Mouse (Mus musculus) intestine, embryonic 15.5 days (tissue): ENCODE measurements at regions not wholly inside any gene's neighbourhood (a gene's known extent, or its start where the extent isn't known, plus 50 kb on each side); places are given as distances from the start of the nearest gene placed in this dataset.

Experiments
- ATAC-seq: fragments of 200-750 bp; cut with Nextera tagmentation; 2 replicates; pipeline ENCODE4 v1.8.0; 2017; ENCODE audit warnings: moderate TSS enrichment, moderate library complexity
- H3K27ac ChIP-seq: fragments of 300-500 bp; sonication (generic); 2 replicates; pipeline ENCODE4 v1.5.1; 2015; ENCODE audit warnings: mild to moderate bottlenecking, inconsistent platforms
- H3K27me3 ChIP-seq: fragments of 300-500 bp; sonication (generic); replicated peaks from 2 replicates; pipeline ENCODE4 v1.6.1; 2015; ENCODE audit warnings: inconsistent platforms
- H3K36me3 ChIP-seq: fragments of 300-500 bp; sonication (generic); 2 replicates; pipeline ENCODE4 v1.6.1; 2015; ENCODE audit warnings: inconsistent platforms
- H3K4me1 ChIP-seq: fragments of 300-500 bp; sonication (generic); replicated peaks from 2 replicates; pipeline ENCODE4 v1.6.1; 2015; ENCODE audit warnings: inconsistent platforms
- H3K4me2 ChIP-seq: fragments of 300-500 bp; sonication (generic); replicated peaks from 2 replicates; pipeline ENCODE4 v1.6.1; 2015; ENCODE audit warnings: mild to moderate bottlenecking, inconsistent platforms
- H3K4me3 ChIP-seq: fragments of 300-500 bp; sonication (generic); replicated peaks from 2 replicates; pipeline ENCODE4 v1.5.1; 2015; ENCODE audit warnings: inconsistent platforms
- H3K9ac ChIP-seq: fragments of 300-500 bp; sonication (generic); 2 replicates; pipeline ENCODE4 v1.6.1; 2015; ENCODE audit warnings: inconsistent platforms
- H3K9me3 ChIP-seq: fragments of 300-500 bp; sonication (generic); 2 replicates; pipeline ENCODE4 v1.6.1; 2016; ENCODE audit warnings: inconsistent platforms
- WGBS: fragments of 180-500 bp; shearing (Covaris S2); methylation state at CpG from one replicate; pipeline ENCODE4 v1.1.7; 2015; 5-methylcytosine and 5-hydroxymethylcytosine counted together

GRCm38 (mm10) chr3:128575339-128576129 lies 624.1 kb upstream of the Pitx2 start:
- Histone ChIP-seq H3K9ac (no peak overlapping the region), H3K27ac (no peak overlapping the region), H3K27me3 (no peaks in the 10 kb centered on the region), H3K4me3 (no peak overlapping the region), H3K4me1 (no peaks in the 10 kb centered on the region), H3K36me3 (no peaks in the 10 kb centered on the region), H3K9me3 (no peaks in the 10 kb centered on the region), H3K4me2 (no peak overlapping the region)
- ATAC-seq = no peak
- WGBS = 72% methylated on average over 2 of the region's 2 CpGs

- Histone ChIP-seq H3K9me3 (no peaks in the 10 kb centered on the region), H3K4me1 (no peaks in the 10 kb centered on the region), H3K9ac (no peak overlapping the region), H3K27me3 (no peaks in the 10 kb centered on the region), H3K4me2 (no peak overlapping the region), H3K4me3 (no peak overlapping the region), H3K27ac (no peak overlapping the region), H3K36me3 (no peaks in the 10 kb centered on the region)
- 94% methylated on average over 3 of the region's 3 CpGs for WGBS
- ATAC-seq = no peak
Observed at GRCm38 (mm10) chr3:128570551-128570950, 629.1 kb upstream of the Pitx2 start.

DNA sequence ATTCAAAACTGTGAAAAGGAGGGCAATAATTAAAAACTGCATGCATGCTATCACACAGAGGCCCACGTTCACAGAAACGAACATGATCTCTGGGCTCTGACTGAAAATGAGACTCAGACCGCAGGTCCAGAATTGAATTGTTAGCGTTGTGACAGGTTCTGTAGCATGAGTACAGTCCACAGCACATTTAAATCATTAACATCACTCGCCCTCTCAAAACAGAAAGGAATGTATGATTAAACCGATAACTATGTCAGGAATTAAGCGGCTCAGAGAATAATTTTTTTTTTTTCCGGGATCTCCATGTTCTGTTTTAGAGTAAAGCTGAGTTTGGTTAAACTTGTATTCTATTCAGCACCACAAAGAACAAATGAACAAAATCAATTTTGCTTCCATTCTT lies 634.3 kb upstream of the Pitx2 start:
- ATAC-seq = no peak
- no peak overlapping the region for H3K4me3 ChIP-seq
- WGBS = 60% methylated on average over 8 of the region's 8 CpGs
- H3K27me3 ChIP-seq = no peaks in the 10 kb centered on the region
- no peak overlapping the region for H3K4me2 ChIP-seq
- no peak overlapping the region for H3K27ac ChIP-seq
- H3K9me3 ChIP-seq = no peaks in the 10 kb centered on the region
- H3K4me1 ChIP-seq = no peaks in the 10 kb centered on the region
- no peak overlapping the region for H3K9ac ChIP-seq
- no peaks in the 10 kb centered on the region for H3K36me3 ChIP-seq

DNA sequence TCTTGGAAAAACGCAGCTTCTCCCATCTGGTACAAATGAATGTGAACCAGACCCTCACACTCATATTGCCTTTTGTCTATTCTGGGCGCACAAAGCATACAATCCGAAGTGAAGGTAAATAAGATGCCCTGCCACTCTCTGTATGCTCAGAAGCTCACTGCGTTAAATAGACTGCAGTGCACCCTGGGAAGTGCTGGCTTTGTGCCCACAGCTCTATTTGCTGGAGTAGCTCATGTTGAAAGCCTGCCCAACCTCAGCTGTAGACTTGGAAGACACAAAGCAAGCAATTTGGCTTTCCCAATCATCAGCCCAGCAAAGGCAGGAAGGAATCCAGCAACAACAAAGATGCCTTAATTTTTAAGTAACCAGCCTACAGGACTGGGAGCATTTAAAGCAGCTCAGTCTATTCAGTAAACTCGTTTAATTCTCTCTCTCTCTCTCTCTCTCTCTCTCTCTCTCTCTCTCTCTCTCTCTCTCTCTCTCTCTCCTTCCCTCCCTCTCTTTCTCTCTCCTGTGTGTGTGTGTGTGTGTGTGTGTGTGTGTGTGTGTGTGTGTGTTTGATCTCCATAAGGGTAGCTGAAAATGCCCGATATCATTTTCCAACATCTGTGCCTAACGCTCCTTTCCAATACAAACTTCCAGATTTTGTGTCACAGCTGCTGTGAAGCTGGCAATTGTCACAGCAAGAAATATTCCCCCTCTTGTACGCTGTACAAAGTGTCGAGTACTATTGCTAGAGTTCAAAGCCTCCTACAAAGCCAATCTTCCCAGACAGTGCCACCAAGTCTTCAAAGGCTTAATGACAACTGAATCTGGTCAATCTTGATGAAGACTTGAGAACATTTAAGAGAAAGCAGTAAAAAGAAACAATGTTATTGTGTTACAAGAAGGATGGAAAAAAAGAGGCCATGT lies 650.5 kb upstream of the Fam241a start:
- Histone ChIP-seq H3K4me2 (no peak overlapping the region), H3K27me3 (no peaks in the 10 kb centered on the region), H3K4me3 (no peak overlapping the region), H3K4me1 (no peaks in the 10 kb centered on the region), H3K36me3 (no peaks in the 10 kb centered on the region), H3K27ac (no peak overlapping the region), H3K9me3 (no peaks in the 10 kb centered on the region), H3K9ac (no peak overlapping the region)
- peak; percentile 68; the same call in 1 of the 2 replicates for ATAC-seq
- WGBS = 54% methylated on average over 9 of the region's 9 CpGs

DNA sequence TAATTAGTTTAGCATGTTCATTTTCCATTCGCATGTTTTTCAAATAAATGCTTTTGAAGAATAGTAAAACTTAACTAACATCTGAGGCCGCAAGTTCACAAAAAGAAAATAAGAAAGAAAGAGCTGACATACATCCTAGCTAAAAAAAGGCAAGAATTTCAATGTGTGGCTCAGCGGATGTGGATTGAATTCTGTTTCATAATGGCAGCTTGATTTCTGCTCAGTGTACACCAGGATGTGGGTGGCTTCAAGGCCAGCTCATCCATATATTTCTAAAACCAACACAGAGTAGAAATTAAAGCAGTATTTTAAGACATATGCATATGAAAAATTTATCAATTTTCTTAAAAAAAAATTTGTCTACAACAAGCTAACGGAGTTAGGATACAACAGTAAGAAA lies 629.3 kb upstream of the Fam241a start:
- Histone ChIP-seq H3K36me3 (no peaks in the 10 kb centered on the region), H3K4me1 (no peaks in the 10 kb centered on the region), H3K9me3 (no peaks in the 10 kb centered on the region), H3K9ac (no peak overlapping the region), H3K27me3 (no peaks in the 10 kb centered on the region), H3K4me2 (no peak overlapping the region), H3K27ac (no peak overlapping the region), H3K4me3 (no peak overlapping the region)
- 95% methylated on average over 4 of the region's 4 CpGs for WGBS
- ATAC-seq = no peak

DNA sequence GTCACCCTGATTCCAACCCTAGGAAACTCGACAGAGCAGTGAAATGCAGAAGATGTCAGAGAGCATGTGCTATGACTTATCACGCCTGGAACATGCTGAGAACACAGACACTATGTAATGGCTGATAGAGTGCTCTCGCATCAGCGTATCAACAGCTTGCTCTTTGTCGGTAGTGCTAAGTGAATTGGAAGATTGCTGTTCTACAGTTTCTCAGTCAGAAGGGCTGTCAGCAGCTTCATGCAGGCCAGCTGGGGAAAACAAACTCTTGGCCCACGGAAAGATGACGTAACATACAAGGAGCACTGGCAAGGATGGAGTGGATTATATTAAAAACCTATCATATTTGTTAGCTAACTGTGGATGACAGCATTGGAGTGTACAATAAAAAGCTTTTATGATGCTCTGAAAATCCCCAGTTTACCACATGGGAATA lies 624.6 kb upstream of the Fam241a start:
- 44% methylated on average over 7 of the region's 7 CpGs for whole genome bisulfite sequencing
- peak; percentile 67 for ATAC-seq
- Histone ChIP-seq H3K9ac (no peak overlapping the region), H3K27me3 (no peaks in the 10 kb centered on the region), H3K36me3 (no peaks in the 10 kb centered on the region), H3K4me1 (no peaks in the 10 kb centered on the region), H3K9me3 (no peaks in the 10 kb centered on the region), H3K4me2 (0 out of 2 replicates have a peak overlapping the region, but pooled peaks have one; percentile 5), H3K27ac (no peak overlapping the region), H3K4me3 (no peak overlapping the region)

- H3K36me3 ChIP-seq = no peaks in the 10 kb centered on the region
- ATAC-seq = no peak
- peak overlapping the region; percentile 39 for H3K4me2 ChIP-seq
- no peak overlapping the region for H3K4me3 ChIP-seq
- H3K4me1 ChIP-seq = no peaks in the 10 kb centered on the region
- no peak overlapping the region; the same call in 1 of the 2 replicates for H3K27ac ChIP-seq
- no peaks in the 10 kb centered on the region for H3K9me3 ChIP-seq
- H3K9ac ChIP-seq = no peak overlapping the region
- no peaks in the 10 kb centered on the region for H3K27me3 ChIP-seq
- 44% methylated on average over 6 of the region's 6 CpGs for WGBS
Observed at GRCm38 (mm10) chr3:128519913-128520316, 623.8 kb upstream of the Fam241a start.

- ATAC-seq = no peak
- Histone ChIP-seq H3K9me3 (no peaks in the 10 kb centered on the region), H3K27ac (no peak overlapping the region), H3K36me3 (no peaks in the 10 kb centered on the region), H3K4me1 (no peaks in the 10 kb centered on the region), H3K4me2 (no peak overlapping the region), H3K4me3 (no peak overlapping the region), H3K9ac (no peak overlapping the region), H3K27me3 (no peaks in the 10 kb centered on the region)
- WGBS = 58% methylated on average over 4 of the region's 4 CpGs
Observed at GRCm38 (mm10) chr3:128518806-128519205, 622.7 kb upstream of the Fam241a start.

DNA sequence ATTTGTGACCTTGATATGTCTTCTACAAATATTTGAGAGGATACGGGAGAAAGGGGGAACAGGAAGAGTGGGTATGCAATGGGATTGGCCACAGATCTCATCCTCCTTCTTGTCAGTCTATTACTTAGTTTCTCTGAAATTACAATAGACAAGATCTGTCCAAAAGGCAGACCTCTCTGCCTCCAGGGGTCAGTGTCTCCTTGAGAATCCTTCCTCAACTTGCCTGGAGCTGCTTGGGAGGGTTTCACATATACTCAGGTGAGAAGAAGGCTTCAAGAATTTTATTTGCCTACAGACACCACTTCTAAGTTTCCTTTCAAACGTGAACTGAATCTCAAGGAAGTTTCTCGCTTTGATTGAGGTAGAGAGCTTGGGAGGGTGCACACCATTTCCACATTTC lies 575.0 kb upstream of the Fam241a start:
- no peaks in the 10 kb centered on the region for H3K4me1 ChIP-seq
- no peaks in the 10 kb centered on the region for H3K36me3 ChIP-seq
- no peak overlapping the region for H3K9ac ChIP-seq
- H3K27me3 ChIP-seq = no peaks in the 10 kb centered on the region
- no peak overlapping the region for H3K4me3 ChIP-seq
- no peak overlapping the region for H3K27ac ChIP-seq
- H3K4me2 ChIP-seq = no peak overlapping the region
- WGBS = 52% methylated on average over 3 of the region's 3 CpGs
- H3K9me3 ChIP-seq = no peaks in the 10 kb centered on the region
- ATAC-seq = no peak

- H3K36me3 ChIP-seq = no peaks in the 10 kb centered on the region
- no peak overlapping the region for H3K9ac ChIP-seq
- ATAC-seq = no peak
- no peaks in the 10 kb centered on the region for H3K4me1 ChIP-seq
- no peaks in the 10 kb centered on the region for H3K9me3 ChIP-seq
- H3K4me2 ChIP-seq = no peak overlapping the region
- H3K27ac ChIP-seq = no peak overlapping the region
- no peaks in the 10 kb centered on the region for H3K27me3 ChIP-seq
- no peak overlapping the region for H3K4me3 ChIP-seq
Observed at GRCm38 (mm10) chr3:128429706-128430105, 533.6 kb upstream of the Fam241a start.

DNA sequence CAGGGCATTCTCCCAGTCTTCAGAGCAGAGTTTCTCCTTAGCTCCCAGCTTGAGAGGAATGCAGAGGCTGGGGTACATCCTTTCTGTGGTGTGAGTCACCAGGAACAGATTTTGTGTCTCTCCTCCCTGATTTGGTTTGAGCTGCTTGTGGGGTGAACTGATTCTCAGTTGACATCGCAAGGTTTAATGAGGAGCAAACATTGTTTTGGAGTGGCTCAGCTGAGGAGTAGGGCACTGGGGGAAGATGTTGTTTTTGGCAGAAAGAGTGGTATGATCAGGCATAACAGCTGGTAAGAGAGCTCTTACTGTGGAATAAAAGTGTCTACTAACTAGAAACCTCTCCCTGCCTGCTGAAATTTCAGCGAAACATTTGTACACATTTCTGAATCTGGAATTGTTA lies 519.4 kb upstream of the Fam241a start:
- Histone ChIP-seq H3K4me1 (no peaks in the 10 kb centered on the region), H3K36me3 (no peaks in the 10 kb centered on the region), H3K27ac (no peak overlapping the region), H3K4me3 (no peak overlapping the region), H3K27me3 (no peaks in the 10 kb centered on the region), H3K4me2 (no peak overlapping the region), H3K9me3 (no peaks in the 10 kb centered on the region), H3K9ac (no peak overlapping the region)
- no peak for ATAC-seq
- WGBS = 61% methylated on average over 2 of the region's 2 CpGs

DNA sequence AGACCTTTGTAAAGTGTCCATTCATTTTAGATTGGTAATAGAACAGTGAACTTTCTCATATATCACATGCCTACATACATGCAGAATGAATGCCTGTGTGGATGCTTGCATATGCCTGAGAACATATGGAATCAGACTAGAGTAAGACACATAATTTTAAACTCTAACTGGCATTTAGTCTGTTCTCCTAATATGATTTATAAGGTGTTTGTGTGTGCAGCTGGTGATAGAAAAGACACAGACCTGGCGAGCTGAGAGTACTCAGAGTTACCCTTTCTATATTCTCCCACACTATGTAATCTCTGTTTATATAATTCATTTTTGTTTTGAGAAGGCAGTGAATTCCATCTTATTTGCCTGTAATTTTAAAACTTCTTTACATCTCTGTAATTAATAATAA lies 517.4 kb upstream of the Fam241a start:
- 55% methylated on average over 1 of the region's 1 CpGs for WGBS
- no peaks in the 10 kb centered on the region for H3K9me3 ChIP-seq
- H3K27me3 ChIP-seq = no peaks in the 10 kb centered on the region
- ATAC-seq = no peak
- no peak overlapping the region for H3K4me3 ChIP-seq
- no peaks in the 10 kb centered on the region for H3K36me3 ChIP-seq
- H3K9ac ChIP-seq = no peak overlapping the region
- no peak overlapping the region for H3K4me2 ChIP-seq
- H3K27ac ChIP-seq = no peak overlapping the region
- H3K4me1 ChIP-seq = no peaks in the 10 kb centered on the region
